Mouse (Mus musculus): Measurements from ENCODE around the gene Nav3. TPM values are rescaled to one million over a fixed set of nuclear protein-coding genes. Genes with fewer than 3 reads are reported as not detected.

Nav3 gene
- total and polyA plus RNA-seq, 2 experiments from 2014 or later = 1.4 to 7.7 TPM

DNA sequence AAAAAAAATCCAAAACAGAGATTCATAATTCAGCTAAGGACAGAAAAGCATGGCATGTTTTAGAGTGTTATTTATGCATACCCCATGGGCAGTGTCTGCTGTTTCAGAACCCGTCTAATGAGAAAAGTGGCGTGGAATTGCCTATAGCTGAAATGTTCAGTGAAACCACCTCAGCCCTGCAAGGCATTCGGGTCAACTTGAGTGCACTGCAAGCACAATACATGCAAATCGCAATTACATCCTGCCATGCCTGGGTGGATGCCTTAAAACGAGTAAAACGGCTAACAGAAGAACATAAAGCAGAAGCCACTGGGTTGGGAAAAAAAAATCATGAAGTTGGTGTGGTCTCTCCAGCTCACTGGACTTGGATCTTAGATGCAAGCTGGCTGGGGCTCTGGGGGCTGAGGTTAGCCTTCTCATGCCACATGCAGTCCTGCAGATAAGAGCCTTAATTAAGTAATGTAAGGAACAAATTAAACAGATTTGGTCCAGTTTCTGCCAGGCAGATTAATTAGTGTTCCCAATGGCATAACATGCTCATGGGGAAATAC lies 133.8 kb downstream of the Nav3 start:
- peaks cover 5% of the 10 kb centered on the region; the same call in 1 of the 2 replicates for H3K4me1 ChIP-seq (ENCODE audit: control insufficient read depth, insufficient read depth)

DNA sequence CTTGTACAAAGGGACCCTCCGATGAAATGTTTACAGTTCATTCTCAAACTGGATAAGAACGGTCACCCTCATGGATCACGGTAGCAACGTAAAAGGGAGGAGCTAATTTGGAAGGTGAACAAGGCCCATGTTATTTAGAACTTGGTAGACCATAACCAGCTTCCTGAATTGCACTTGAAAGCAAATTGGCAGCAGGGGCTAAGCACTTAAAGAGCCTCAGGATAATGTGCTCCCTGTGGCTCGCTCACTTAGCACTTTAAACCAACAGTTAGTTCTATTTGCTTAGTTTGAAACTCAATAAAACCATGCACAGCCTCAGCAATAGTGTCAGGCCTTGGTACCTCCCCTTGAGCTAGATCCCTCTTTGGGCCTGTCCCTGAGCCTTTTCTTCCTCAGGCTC lies 138.7 kb downstream of the Nav3 start:
- no peak overlapping the region for H3K4me2 ChIP-seq (ENCODE audit: low read depth, low read length)

More for the DNA sequence above, 133.8 kb downstream of the Nav3 start:
- H3K9me3 ChIP-seq (replicated peaks; ENCODE audit: control insufficient read depth, low read length) = 0 out of 2 replicates have a peak, but pooled peaks cover 4% of the 10 kb centered on the region
- no peak overlapping the region for H3K4me3 ChIP-seq (ENCODE audit: low read depth, low read length)
- H3K36me3 ChIP-seq (replicated peaks; ENCODE audit: control insufficient read depth, insufficient read depth, low read length) = no peaks in the 10 kb centered on the region
- TF ChIP-seq CTCF (IDR thresholded peaks at IDR 0.05; ENCODE audit: low read depth) (no peak), EP300 (IDR thresholded peaks at IDR 0.05; ENCODE audit: low read depth) (no peak)
- no peak overlapping the region for H3K4me2 ChIP-seq (ENCODE audit: low read depth, low read length)
- ATAC-seq (ENCODE audit: insufficient read depth, low read depth) = no peak
- no peak for DNase-seq (ENCODE audit: low spot score)
- no peak overlapping the region for H3K9ac ChIP-seq (replicated peaks; ENCODE audit: low read depth, low read length)
- H3K27me3 ChIP-seq (ENCODE audit: control insufficient read depth, insufficient read depth, low read length) = no peaks in the 10 kb centered on the region
- H3K27ac ChIP-seq (ENCODE audit: low read depth) = no peak overlapping the region
- WGBS = 86% methylated on average over 6 of the region's 6 CpGs

GRCm38 (mm10) chr10:110314525-110314924 lies 141.5 kb downstream of the Nav3 start:
- H3K36me3 ChIP-seq (replicated peaks; ENCODE audit: control insufficient read depth, insufficient read depth, low read length) = no peaks in the 10 kb centered on the region
- no peak overlapping the region for H3K4me3 ChIP-seq (ENCODE audit: low read depth, low read length)
- no peak for DNase-seq (ENCODE audit: low spot score)
- no peak overlapping the region for H3K27ac ChIP-seq (ENCODE audit: low read depth)
- no peaks in the 10 kb centered on the region for H3K27me3 ChIP-seq (ENCODE audit: control insufficient read depth, insufficient read depth, low read length)
- H3K9me3 ChIP-seq (replicated peaks; ENCODE audit: control insufficient read depth, low read length) = peaks cover 9% of the 10 kb centered on the region; the same call in 1 of the 2 replicates
- 80% methylated on average over 5 of the region's 5 CpGs for WGBS
- TF ChIP-seq CTCF (IDR thresholded peaks at IDR 0.05; ENCODE audit: low read depth) = no peak
- no peak for TF ChIP-seq EP300 (IDR thresholded peaks at IDR 0.05; ENCODE audit: low read depth)
- no peak for ATAC-seq (ENCODE audit: insufficient read depth, low read depth)
- no peak overlapping the region for H3K4me2 ChIP-seq (ENCODE audit: low read depth, low read length)
- H3K4me1 ChIP-seq (ENCODE audit: control insufficient read depth, insufficient read depth) = no peaks in the 10 kb centered on the region
- H3K9ac ChIP-seq (replicated peaks; ENCODE audit: low read depth, low read length) = no peak overlapping the region

More for the DNA sequence above, 138.7 kb downstream of the Nav3 start:
- no peak overlapping the region for H3K4me3 ChIP-seq (ENCODE audit: low read depth, low read length)
- H3K9me3 ChIP-seq (replicated peaks; ENCODE audit: control insufficient read depth, low read length) = peaks cover 7% of the 10 kb centered on the region; the same call in 1 of the 2 replicates
- no peak overlapping the region for H3K27ac ChIP-seq (ENCODE audit: low read depth)
- ATAC-seq (ENCODE audit: insufficient read depth, low read depth) = no peak
- no peak overlapping the region for H3K9ac ChIP-seq (replicated peaks; ENCODE audit: low read depth, low read length)
- 81% methylated on average over 5 of the region's 5 CpGs for WGBS
- no peak for DNase-seq (ENCODE audit: low spot score)
- TF ChIP-seq CTCF (IDR thresholded peaks at IDR 0.05; ENCODE audit: low read depth) = no peak
- no peak for TF ChIP-seq EP300 (IDR thresholded peaks at IDR 0.05; ENCODE audit: low read depth)
- no peaks in the 10 kb centered on the region for H3K27me3 ChIP-seq (ENCODE audit: control insufficient read depth, insufficient read depth, low read length)
- H3K36me3 ChIP-seq (replicated peaks; ENCODE audit: control insufficient read depth, insufficient read depth, low read length) = no peaks in the 10 kb centered on the region
- H3K4me1 ChIP-seq (ENCODE audit: control insufficient read depth, insufficient read depth) = peaks cover 5% of the 10 kb centered on the region; the same call in 1 of the 2 replicates

DNA sequence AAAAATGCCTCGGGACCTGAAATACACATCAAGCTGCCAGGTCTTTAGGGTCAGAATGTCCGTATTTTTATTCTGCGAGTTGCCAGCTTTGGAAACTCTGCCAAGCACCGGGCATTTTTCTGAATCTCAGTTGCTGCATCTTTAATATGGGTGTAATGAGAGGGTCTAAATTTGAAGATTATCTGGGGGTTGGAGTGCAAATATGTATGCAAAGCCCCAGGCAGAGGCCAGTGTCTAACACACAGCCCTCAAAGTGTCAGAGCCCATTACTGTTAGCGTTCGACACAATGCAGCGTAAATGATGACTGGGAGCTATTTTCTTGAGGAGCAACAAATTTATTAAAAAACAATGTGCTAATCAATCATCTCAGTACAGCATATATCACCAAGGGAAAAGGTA lies 142.0 kb downstream of the Nav3 start:
- H3K27me3 ChIP-seq (ENCODE audit: control insufficient read depth, insufficient read depth, low read length) = no peaks in the 10 kb centered on the region
- H3K9me3 ChIP-seq (replicated peaks; ENCODE audit: control insufficient read depth, low read length) = peaks cover 9% of the 10 kb centered on the region; the same call in 1 of the 2 replicates
- no peak overlapping the region for H3K27ac ChIP-seq (ENCODE audit: low read depth)
- TF ChIP-seq CTCF (IDR thresholded peaks at IDR 0.05; ENCODE audit: low read depth) = no peak
- TF ChIP-seq EP300 (IDR thresholded peaks at IDR 0.05; ENCODE audit: low read depth) = no peak
- no peaks in the 10 kb centered on the region for H3K36me3 ChIP-seq (replicated peaks; ENCODE audit: control insufficient read depth, insufficient read depth, low read length)
- no peaks in the 10 kb centered on the region for H3K4me1 ChIP-seq (ENCODE audit: control insufficient read depth, insufficient read depth)
- H3K9ac ChIP-seq (replicated peaks; ENCODE audit: low read depth, low read length) = no peak overlapping the region
- ATAC-seq (ENCODE audit: insufficient read depth, low read depth) (no peak), DNase-seq (ENCODE audit: low spot score) (no peak)
- 92% methylated on average over 7 of the region's 7 CpGs for WGBS
- no peak overlapping the region for H3K4me3 ChIP-seq (ENCODE audit: low read depth, low read length)
- H3K4me2 ChIP-seq (ENCODE audit: low read depth, low read length) = no peak overlapping the region

GRCm38 (mm10) chr10:110309511-110309910 lies 146.5 kb downstream of the Nav3 start:
- Histone ChIP-seq H3K4me3 (ENCODE audit: low read depth, low read length) (no peak overlapping the region), H3K27ac (ENCODE audit: low read depth) (no peak overlapping the region), H3K36me3 (replicated peaks; ENCODE audit: control insufficient read depth, insufficient read depth, low read length) (no peaks in the 10 kb centered on the region), H3K27me3 (ENCODE audit: control insufficient read depth, insufficient read depth, low read length) (no peaks in the 10 kb centered on the region), H3K9me3 (replicated peaks; ENCODE audit: control insufficient read depth, low read length) (peaks cover 9% of the 10 kb centered on the region; the same call in 1 of the 2 replicates), H3K4me2 (ENCODE audit: low read depth, low read length) (no peak overlapping the region), H3K9ac (replicated peaks; ENCODE audit: low read depth, low read length) (no peak overlapping the region), H3K4me1 (ENCODE audit: control insufficient read depth, insufficient read depth) (no peaks in the 10 kb centered on the region)
- TF ChIP-seq EP300 (IDR thresholded peaks at IDR 0.05; ENCODE audit: low read depth) (no peak), CTCF (IDR thresholded peaks at IDR 0.05; ENCODE audit: low read depth) (no peak)
- no peak for ATAC-seq (ENCODE audit: insufficient read depth, low read depth)
- 77% methylated on average over 4 of the region's 4 CpGs for WGBS
- no peak for DNase-seq (ENCODE audit: low spot score)

GRCm38 (mm10) chr10:110305609-110306008 lies 150.4 kb downstream of the Nav3 start:
- ATAC-seq (ENCODE audit: insufficient read depth, low read depth) (no peak), DNase-seq (ENCODE audit: low spot score) (no peak)
- TF ChIP-seq EP300 (IDR thresholded peaks at IDR 0.05; ENCODE audit: low read depth) (no peak), CTCF (IDR thresholded peaks at IDR 0.05; ENCODE audit: low read depth) (no peak)
- Histone ChIP-seq H3K4me3 (ENCODE audit: low read depth, low read length) (no peak overlapping the region), H3K36me3 (replicated peaks; ENCODE audit: control insufficient read depth, insufficient read depth, low read length) (no peaks in the 10 kb centered on the region), H3K4me2 (ENCODE audit: low read depth, low read length) (no peak overlapping the region), H3K9me3 (replicated peaks; ENCODE audit: control insufficient read depth, low read length) (no peaks in the 10 kb centered on the region), H3K27ac (ENCODE audit: low read depth) (no peak overlapping the region), H3K27me3 (ENCODE audit: control insufficient read depth, insufficient read depth, low read length) (no peaks in the 10 kb centered on the region), H3K4me1 (ENCODE audit: control insufficient read depth, insufficient read depth) (no peaks in the 10 kb centered on the region), H3K9ac (replicated peaks; ENCODE audit: low read depth, low read length) (no peak overlapping the region)
- WGBS = 81% methylated on average over 5 of the region's 5 CpGs
